Mouse (Mus musculus): ENCODE results near the gene Ssh2.

GRCm38 (mm10) chr11:77216761-77217130 lies 659 bp downstream of the Ssh2 start:
- TF ChIP-seq CTCF (IDR thresholded peaks at IDR 0.05; ENCODE audit: control insufficient read depth, insufficient read depth, insufficient replicate concordance, low read depth, low read length), result no peak
- no peak for TF ChIP-seq POLR2A (IDR thresholded peaks at IDR 0.05; ENCODE audit: control insufficient read depth, low read depth, low read length)

Data from testis, adult 2 months (tissue).